ENCODE assay signal across 10 mouse cellular contexts in genomic region chr11:74491130-74491529, GRCm38 (mm10).
"Had no signal": no experiment of that assay in that cellular context is flagged by ENCODE, and none has a peak within 500 bp of the region (broad histone marks: within the 10 kb centered on the region; RNA-seq: fewer than 3 reads in every experiment).

No protein-coding gene starts in this region.

- DNase-seq: kidney, adult 18-20 months; kidney, adult 9 months; kidney, postnatal 14 days; kidney, postnatal 4 days; lung, adult 18-20 months; lung, postnatal 10 days; lung, postnatal 36 days; thymus, adult 18-20 months; thymus, postnatal 36 days had no signal

- ATAC-seq: midbrain, embryonic 15.5 days had no signal
